Mouse (Mus musculus): ENCODE results near the gene Iqcf3. TPM values are rescaled to one million over a fixed set of nuclear protein-coding genes. Genes with fewer than 3 reads are reported as not detected.

Gene Iqcf3
- 1 to 10 TPM in 1 of 2 experiments, not detected in 1; 2.9 TPM for polyA plus RNA-seq (2017; shearing (Covaris generic))

DNA sequence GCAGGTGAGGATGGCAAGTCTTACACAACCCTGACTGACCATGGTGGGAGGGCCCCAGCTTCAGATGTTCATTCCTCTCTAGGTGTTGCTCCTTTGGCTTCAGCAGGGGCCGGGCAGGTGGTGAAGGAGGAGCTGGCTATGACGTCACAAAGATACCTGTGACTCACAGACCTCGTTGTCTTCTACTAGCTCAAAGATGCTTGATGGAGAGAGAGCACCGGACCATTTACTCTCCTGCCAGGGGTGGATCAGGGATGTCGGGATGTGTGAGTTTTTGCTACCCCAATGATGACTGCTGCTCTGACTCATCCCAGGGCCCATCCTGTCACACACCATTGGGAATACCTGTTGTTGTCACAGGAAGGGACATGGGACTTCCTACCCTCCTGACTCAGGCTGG, at the start of gene Iqcf3:
TSS of gene Iqcf3 (minus strand) at position 101 of the 400 bp plus-strand sequence.

DNA sequence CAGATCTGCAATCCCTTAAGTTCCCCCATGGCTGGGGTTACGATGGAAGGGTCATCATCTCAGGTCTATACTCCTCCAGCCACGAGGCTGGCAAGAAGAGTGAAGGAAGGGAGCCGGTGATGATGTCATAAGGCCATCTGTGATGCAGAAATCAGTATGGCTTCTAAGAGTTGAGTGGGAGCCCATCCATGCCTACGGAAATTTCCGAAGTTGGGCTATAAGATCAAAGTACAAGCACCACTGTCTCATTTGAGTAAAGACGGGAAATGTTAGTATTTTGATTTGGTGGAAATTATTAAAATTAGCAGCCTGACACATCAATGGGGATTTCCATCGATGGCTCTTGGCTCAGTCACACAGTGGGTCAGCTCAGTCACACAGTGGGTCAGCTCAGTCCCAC, 9.5 kb upstream of the Iqcf3 start, which contains the start of gene Iqcf4:
TSS of gene Iqcf4 (minus strand) at position 101 of the 400 bp plus-strand sequence.

DNA sequence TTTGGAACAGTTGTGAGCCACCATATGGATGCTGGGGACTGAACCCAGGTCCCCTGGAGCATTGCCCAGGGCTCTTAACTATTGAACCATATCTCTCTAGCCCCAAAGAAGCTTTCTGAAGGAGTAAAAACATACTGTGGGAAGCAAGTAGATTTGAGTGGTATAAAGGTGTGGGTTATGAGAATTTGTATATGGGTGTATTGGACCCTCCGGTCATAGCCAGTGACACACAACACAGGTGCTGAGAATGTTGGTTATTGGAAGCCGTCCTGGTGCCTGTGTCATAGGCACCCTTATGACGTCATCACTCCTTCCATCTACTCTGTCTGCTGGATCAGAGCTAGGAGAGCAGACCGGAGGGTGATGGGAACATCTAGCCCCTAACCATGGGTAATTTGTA, 47.2 kb downstream of the Iqcf3 start, which contains the start of gene Iqcf5:
TSS of gene Iqcf5 (plus strand) at position 301 of the 400 bp plus-strand sequence.

DNA sequence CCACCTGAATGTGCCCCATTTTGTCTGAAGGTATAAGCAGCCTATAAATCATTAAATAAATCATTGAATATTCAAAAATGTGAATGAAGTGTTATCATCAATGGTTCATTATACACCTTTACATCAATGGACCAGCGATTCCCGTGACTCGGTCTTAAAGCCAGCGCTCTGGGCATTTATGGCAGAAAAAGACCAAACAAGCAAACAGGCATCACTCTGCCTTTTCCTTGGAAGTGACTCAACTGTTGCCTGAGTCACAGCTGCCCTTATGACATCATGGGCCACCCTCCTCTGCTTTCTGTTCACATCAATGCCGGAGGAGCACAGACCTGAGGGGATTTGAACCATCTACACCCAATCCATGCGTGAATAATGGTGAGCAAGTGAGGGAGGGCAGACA, 61.8 kb downstream of the Iqcf3 start, which contains the start of gene Iqcf1:
TSS of gene Iqcf1 (plus strand) at position 301 of the 400 bp plus-strand sequence.

DNA sequence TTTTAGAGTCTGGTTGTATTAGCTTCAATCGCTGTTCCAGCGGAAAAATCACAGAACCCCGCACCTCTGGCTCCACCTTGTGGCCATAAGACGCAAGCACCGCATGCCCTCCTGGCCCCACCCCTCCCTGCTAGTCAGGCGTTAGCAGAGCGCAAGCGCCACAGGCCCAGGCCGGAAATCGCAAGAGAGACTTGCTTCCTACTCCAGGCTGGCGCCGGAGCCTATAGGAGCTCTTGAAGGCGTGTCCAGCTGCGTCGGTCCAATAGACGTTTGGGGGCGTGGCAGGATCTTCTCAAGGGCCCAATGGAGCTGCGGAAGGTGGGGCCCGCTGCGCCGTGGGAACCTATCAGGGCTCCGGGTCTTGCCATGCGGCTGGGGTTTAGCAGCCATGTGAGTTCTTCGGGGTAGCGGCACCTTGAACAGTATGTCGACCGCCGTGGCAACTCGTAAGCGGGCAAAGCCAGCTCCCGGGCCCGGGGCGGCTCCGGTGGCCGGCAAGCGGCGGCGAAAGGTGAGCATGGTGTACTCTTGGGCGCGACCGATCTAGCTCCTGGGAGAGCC, 84.4 kb downstream of the Iqcf3 start, which contains the start of gene Parp3:
TSS of gene Parp3 (minus strand) at position 26 of the 561 bp plus-strand sequence.

DNA sequence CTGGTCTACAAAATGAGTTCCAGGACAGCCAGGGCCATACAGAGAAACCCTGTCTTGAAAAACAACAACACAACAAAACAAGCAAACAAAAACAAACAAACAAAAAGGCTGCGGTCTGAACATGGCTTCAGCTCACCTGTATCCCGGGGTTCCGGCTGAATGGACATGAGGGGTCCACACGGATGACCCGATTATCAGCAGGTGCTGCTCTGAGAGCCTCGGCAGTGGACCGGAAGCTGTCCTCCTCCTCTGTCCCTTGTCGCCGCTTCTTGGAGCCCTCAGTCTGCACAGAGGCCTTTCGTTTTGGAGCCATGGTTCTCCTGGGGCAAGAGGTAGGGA, 85.8 kb downstream of the Iqcf3 start, which contains the start of gene Rrp9:
TSS of gene Rrp9 (plus strand) at position 301 of the 339 bp plus-strand sequence.

DNA sequence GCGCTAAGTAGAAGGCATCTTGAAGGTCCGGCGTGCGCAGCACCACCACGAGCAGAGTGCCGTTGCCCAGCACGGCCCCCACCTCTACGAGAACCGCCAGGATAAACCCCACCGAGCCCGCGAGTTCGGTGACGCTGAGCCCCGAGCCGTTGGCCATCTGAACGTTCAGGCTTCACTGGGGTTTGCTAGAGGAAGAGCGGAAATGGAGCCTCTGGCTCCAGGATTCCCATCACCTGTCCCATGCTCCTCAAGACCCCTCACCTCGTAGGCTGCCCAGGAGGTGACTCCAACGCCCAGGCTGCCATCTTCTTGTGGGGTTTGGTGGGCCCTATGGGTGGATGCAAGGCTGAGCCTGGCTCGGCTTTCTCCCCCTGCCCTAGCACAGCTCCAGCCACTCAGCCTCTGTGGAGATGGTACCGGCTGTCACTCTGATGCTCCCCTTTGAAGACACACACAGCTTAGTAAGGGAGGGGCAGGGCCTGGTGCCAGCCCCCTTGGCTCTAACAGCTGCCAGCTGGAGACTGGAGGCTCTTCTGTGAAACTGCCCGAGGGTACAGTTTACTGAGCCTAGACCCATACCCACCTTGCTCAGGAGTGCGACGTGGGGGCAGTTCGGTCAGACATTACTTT, 95.7 kb downstream of the Iqcf3 start, which contains the start of gene Gpr62:
TSS of gene Gpr62 (minus strand) at position 368 of the 630 bp plus-strand sequence.

DNA sequence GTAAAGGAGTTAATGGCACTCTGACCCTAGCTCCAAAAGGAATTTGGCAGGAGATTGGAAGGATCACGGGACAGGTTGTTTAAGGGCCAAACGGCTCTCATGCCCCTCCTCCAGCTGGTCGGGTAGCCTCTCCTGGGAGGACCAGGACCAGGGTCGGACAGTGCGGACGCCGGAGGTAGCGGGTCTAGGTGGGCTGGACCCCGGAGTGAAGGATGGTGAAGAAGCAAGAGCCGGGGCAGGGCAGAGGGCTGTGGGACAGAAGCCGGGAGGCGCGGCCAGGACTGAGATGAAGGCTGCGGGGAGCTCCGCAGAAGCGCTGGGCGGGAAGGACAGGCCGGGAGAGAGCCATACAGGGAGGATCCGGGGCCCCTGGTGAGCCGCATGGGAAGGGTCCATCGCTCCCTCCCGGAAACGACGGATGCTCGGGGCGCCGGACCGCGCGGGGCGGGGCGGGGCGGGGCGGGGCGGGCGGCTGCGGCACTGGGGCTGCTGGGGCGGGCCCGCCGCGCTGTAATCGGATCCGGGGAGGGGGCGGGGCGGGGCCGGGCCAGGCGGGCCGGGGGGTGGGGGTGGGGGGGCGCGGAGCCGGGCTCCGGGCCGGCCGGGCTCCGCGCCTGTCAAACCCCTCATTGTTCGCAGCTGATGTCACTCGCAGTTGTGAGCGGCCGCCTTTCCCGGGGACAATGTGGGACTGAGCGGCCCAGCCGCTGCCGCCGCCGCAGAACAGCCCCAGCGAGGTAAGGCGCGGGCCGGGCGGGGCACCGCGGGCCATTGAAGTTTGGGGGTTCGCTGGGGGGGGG, 108.0 kb downstream of the Iqcf3 start, which contains the start of gene Pcbp4:
TSS of gene Pcbp4 (plus strand) at position 21 of the 800 bp plus-strand sequence.

Other genes with a start within 250 kb of the Iqcf3 start
- 10 to 100 TPM; 59.8 to 74.2 TPM for gene Dusp7, start 193.0 kb downstream of the Iqcf3 start, polyA plus RNA-seq (2017; shearing (Covaris generic))
- gene Rpl29, start 132.2 kb downstream of the Iqcf3 start, polyA plus RNA-seq (2017; shearing (Covaris generic)) = 100 to 1,000 TPM; 529 to 539 TPM
- 10 to 100 TPM; 19.1 to 22.0 TPM for gene Acy1, start 123.3 kb downstream of the Iqcf3 start, polyA plus RNA-seq (2017; shearing (Covaris generic))
- gene Abhd14b, start 114.2 kb downstream of the Iqcf3 start, polyA plus RNA-seq (2017; shearing (Covaris generic)) = 10 to 100 TPM; 13.0 to 14.9 TPM
- 10 to 100 TPM; 14.4 to 16.0 TPM for gene Abhd14a, start 114.0 kb downstream of the Iqcf3 start, polyA plus RNA-seq (2017; shearing (Covaris generic))
- 10 to 100 TPM; 12.2 to 13.9 TPM for gene Pcbp4, start 108.3 kb downstream of the Iqcf3 start, polyA plus RNA-seq (2017; shearing (Covaris generic))
- gene Gpr62, start 95.7 kb downstream of the Iqcf3 start, polyA plus RNA-seq (2017; shearing (Covaris generic)) = under 1 TPM in 1 of 2 experiments, not detected in 1; 0.27 TPM
- gene Rrp9, start 85.7 kb downstream of the Iqcf3 start, polyA plus RNA-seq (2017; shearing (Covaris generic)) = 10 to 100 TPM; 73.0 to 97.0 TPM
- 10 to 100 TPM; 63.2 to 77.1 TPM for gene Parp3, start 84.7 kb downstream of the Iqcf3 start, polyA plus RNA-seq (2017; shearing (Covaris generic))
- gene Iqcf1, start 61.7 kb downstream of the Iqcf3 start, polyA plus RNA-seq (2017; shearing (Covaris generic)) = not detected
- not detected for gene Iqcf5, start 47.1 kb downstream of the Iqcf3 start, polyA plus RNA-seq (2017; shearing (Covaris generic))
- not detected for gene Iqcf4, start 9.4 kb upstream of the Iqcf3 start, polyA plus RNA-seq (2017; shearing (Covaris generic))
- gene Iqcf6, start 65.0 kb upstream of the Iqcf3 start, polyA plus RNA-seq (2017; shearing (Covaris generic)) = not detected
- 1 to 10 TPM in 1 of 2 experiments, under 1 TPM in 1; 0.27 to 1.1 TPM for gene Grm2, start 94.5 kb upstream of the Iqcf3 start, polyA plus RNA-seq (2017; shearing (Covaris generic))
- 10 to 100 TPM; 65.1 to 79.3 TPM for gene Tex264, start 124.3 kb upstream of the Iqcf3 start, polyA plus RNA-seq (2017; shearing (Covaris generic))
- gene Rad54l2, start 227.6 kb upstream of the Iqcf3 start, polyA plus RNA-seq (2017; shearing (Covaris generic)) = 1 to 10 TPM; 7.6 to 7.9 TPM

Measured in inflammation-experienced regulatory T-cells (primary cell).